Mouse (Mus musculus) midbrain, embryonic 14.5 days (tissue): ENCODE data around the gene Fam217b. TPM values are rescaled to one million over a fixed set of nuclear protein-coding genes. Genes with fewer than 3 reads are reported as not detected.

Experiments used
- ATAC-seq: fragments of 200-750 bp; cut with Nextera tagmentation; 2 replicates; pipeline ENCODE4 v1.8.0; 2017; ENCODE audit warnings: moderate number of reproducible peaks, moderate library complexity; ENCODE audit not compliant: low FRiP score, low TSS enrichment
- DNase-seq: peaks from one replicate; pipeline ENCODE4 v3.0.0-alpha.2; 2015
- H3K27ac ChIP-seq: fragments of 300-500 bp; sonication (generic); replicated peaks from 2 replicates; pipeline ENCODE4 v1.5.1; 2014; ENCODE audit warnings: mild to moderate bottlenecking, low read depth, low read length, moderate library complexity
- H3K27me3 ChIP-seq: fragments of 300-500 bp; sonication (generic); 2 replicates; pipeline ENCODE4 v1.6.1; 2014; ENCODE audit warnings: low read length, control low read depth, mixed read lengths; ENCODE audit not compliant: control insufficient read depth, insufficient read depth
- H3K36me3 ChIP-seq: fragments of 300-500 bp; sonication (generic); 2 replicates; pipeline ENCODE4 v1.6.1; 2014; ENCODE audit warnings: low read length, control low read depth; ENCODE audit not compliant: control insufficient read depth, insufficient read depth
- H3K4me1 ChIP-seq: fragments of 300-500 bp; sonication (generic); 2 replicates; pipeline ENCODE4 v1.6.1; 2014; ENCODE audit warnings: mild to moderate bottlenecking, antibody characterized with exemption, low read length, control low read depth; ENCODE audit not compliant: control insufficient read depth, insufficient read depth
- H3K4me2 ChIP-seq: fragments of 300-500 bp; sonication (generic); 2 replicates; pipeline ENCODE4 v1.6.1; 2014; ENCODE audit warnings: mild to moderate bottlenecking, low read length, moderate library complexity
- H3K4me3 ChIP-seq: fragments of 300-500 bp; sonication (generic); replicated peaks from 2 replicates; pipeline ENCODE4 v1.5.1; 2014; ENCODE audit warnings: low read depth, low read length
- H3K9ac ChIP-seq: fragments of 300-500 bp; sonication (generic); replicated peaks from 2 replicates; pipeline ENCODE4 v1.6.1; 2014; ENCODE audit warnings: mild to moderate bottlenecking, low read length, moderate library complexity
- H3K9me3 ChIP-seq: fragments of 300-500 bp; sonication (generic); 2 replicates; pipeline ENCODE4 v1.6.1; 2016; ENCODE audit warnings: low read length, control low read depth, mixed read lengths; ENCODE audit not compliant: control insufficient read depth
- WGBS: fragments of 180-500 bp; shearing (Covaris S2); extraction: QIAGEN DNeasy Blood & Tissue Kit; methylation state at CpG from one replicate; pipeline ENCODE4 v1.1.7; 2014; 5-methylcytosine and 5-hydroxymethylcytosine counted together
- polyA plus RNA-seq: library from polyadenylated mRNA; unstranded; fragments of >200 nt; fragmentation: Nextera tagmentation; extraction: Ambion mirVana; gene quantifications from 2 replicates; pipeline ENCODE4 v1.2.1, GENCODE M21; 2014

Fam217b gene
- polyA plus RNA-seq, 1 experiment from 2014 or later, result 11.3 TPM

- Histone ChIP-seq H3K9me3 (no peaks in the 10 kb centered on the region), H3K4me1 (peaks cover 11% of the 10 kb centered on the region), H3K4me3 (no peak overlapping the region), H3K27ac (no peak overlapping the region), H3K9ac (no peak overlapping the region), H3K27me3 (peaks cover 13% of the 10 kb centered on the region), H3K36me3 (no peaks in the 10 kb centered on the region), H3K4me2 (no peak overlapping the region)
- ATAC-seq (no peak), DNase-seq (no peak)
- 79% methylated on average over 13 of the region's 13 CpGs for WGBS
These were observed 2.1 kb downstream of the Fam217b start for GRCm38 (mm10) chr2:178416427-178416826.

DNA sequence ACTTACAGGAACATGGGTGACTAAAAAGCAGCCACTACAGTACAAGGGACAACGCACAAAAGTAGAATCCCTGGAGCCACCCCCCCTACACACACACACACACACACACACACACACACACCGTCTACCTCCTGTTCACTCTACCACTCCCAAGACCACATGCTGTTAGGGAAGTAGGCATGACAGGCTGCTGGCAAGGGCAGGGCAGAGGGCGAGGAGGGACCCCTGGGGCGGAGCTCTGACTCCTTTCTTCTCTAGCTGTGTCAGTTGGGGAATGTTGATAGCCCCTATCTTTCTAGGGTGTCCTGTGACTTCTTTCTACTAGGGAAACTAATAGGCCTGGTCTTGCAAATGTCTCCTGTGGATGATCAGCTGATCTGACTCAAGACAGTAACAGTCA, 2.6 kb downstream of the Fam217b start:
- Histone ChIP-seq H3K9ac (no peak overlapping the region), H3K9me3 (no peaks in the 10 kb centered on the region), H3K4me3 (no peak overlapping the region), H3K4me2 (no peak overlapping the region), H3K27me3 (peaks cover 13% of the 10 kb centered on the region), H3K4me1 (peaks cover 11% of the 10 kb centered on the region), H3K36me3 (no peaks in the 10 kb centered on the region), H3K27ac (no peak overlapping the region)
- no peak for DNase-seq
- WGBS, result 83% methylated on average over 4 of the region's 4 CpGs
- ATAC-seq, result no peak

- H3K27me3 ChIP-seq, result no peaks in the 10 kb centered on the region
- WGBS, result 85% methylated on average over 9 of the region's 9 CpGs
- ATAC-seq (no peak), DNase-seq (no peak)
- H3K4me1 ChIP-seq, result 0 out of 2 replicates have a peak, but pooled peaks cover 3% of the 10 kb centered on the region
- no peak overlapping the region for H3K27ac ChIP-seq
- H3K36me3 ChIP-seq, result no peaks in the 10 kb centered on the region
- H3K4me2 ChIP-seq, result no peak overlapping the region
- no peak overlapping the region for H3K4me3 ChIP-seq
- no peak overlapping the region for H3K9ac ChIP-seq
- no peaks in the 10 kb centered on the region for H3K9me3 ChIP-seq
These were observed 6.3 kb downstream of the Fam217b start for GRCm38 (mm10) chr2:178420576-178420975.

GRCm38 (mm10) chr2:178421603-178422002, 7.3 kb downstream of the Fam217b start:
- ATAC-seq (no peak; the same call in 1 of the 2 replicates), DNase-seq (peak; percentile 46)
- Histone ChIP-seq H3K4me3 (no peak overlapping the region), H3K27ac (peak overlapping the region; percentile 55; the same call in 1 of the 2 replicates), H3K36me3 (no peaks in the 10 kb centered on the region), H3K4me1 (0 out of 2 replicates have a peak, but pooled peaks cover 3% of the 10 kb centered on the region), H3K9me3 (no peaks in the 10 kb centered on the region), H3K4me2 (no peak overlapping the region), H3K9ac (no peak overlapping the region), H3K27me3 (no peaks in the 10 kb centered on the region)
- 41% methylated on average over 6 of the region's 6 CpGs for WGBS

DNA sequence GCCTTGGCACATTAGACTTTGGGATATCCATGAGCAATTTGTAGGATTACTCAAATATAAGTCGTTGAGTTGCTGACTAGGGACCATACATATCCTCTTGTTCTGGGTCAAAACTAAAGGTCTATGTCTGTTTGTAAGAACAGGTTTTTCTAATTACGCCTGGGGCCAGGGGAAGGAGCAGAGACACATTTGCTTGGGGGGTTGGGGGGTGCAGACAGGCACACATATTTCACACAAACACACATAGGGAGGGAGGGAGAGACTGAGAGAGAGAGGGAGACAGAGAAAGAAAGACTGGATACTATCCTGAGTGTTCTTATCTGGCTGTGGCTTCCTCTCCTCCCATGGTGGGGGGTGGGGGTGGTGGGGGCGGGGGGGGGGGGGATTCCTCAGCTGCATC, 7.9 kb downstream of the Fam217b start:
- Histone ChIP-seq H3K4me2 (no peak overlapping the region), H3K4me3 (no peak overlapping the region), H3K9me3 (no peaks in the 10 kb centered on the region), H3K9ac (0 out of 2 replicates have a peak overlapping the region, but pooled peaks have one; percentile 3), H3K4me1 (0 out of 2 replicates have a peak, but pooled peaks cover 3% of the 10 kb centered on the region), H3K27ac (peak overlapping the region; percentile 45; the same call in 1 of the 2 replicates), H3K36me3 (no peaks in the 10 kb centered on the region), H3K27me3 (no peaks in the 10 kb centered on the region)
- 35% methylated on average over 3 of the region's 3 CpGs for WGBS
- DNase-seq (peak; percentile 20), ATAC-seq (no peak)

DNA sequence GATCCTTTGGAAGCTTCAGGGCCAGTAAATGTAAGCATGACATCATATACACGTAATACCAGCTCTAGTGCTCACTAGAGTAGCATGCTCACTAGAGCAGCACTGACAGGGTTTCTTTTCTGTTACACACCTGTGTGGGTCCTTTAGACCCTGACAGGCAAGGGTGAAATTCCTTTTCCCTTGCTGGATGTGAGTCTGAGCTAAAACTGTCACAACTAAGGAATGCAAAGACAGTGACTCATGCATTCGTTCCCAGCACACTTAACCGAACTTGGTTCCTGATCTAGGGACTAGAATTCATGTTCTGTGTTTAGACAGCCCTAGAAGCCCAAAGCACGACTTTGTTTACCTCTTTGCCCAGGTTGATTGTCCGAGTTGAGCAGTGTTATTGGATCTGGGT, 8.9 kb downstream of the Fam217b start:
- ATAC-seq (no peak), DNase-seq (no peak)
- no peak overlapping the region for H3K9ac ChIP-seq
- WGBS, result 80% methylated on average over 5 of the region's 5 CpGs
- no peaks in the 10 kb centered on the region for H3K36me3 ChIP-seq
- H3K4me2 ChIP-seq, result no peak overlapping the region
- no peaks in the 10 kb centered on the region for H3K27me3 ChIP-seq
- no peaks in the 10 kb centered on the region for H3K9me3 ChIP-seq
- 0 out of 2 replicates have a peak, but pooled peaks cover 3% of the 10 kb centered on the region for H3K4me1 ChIP-seq
- 0 out of 2 replicates have a peak overlapping the region, but pooled peaks have one; percentile 45 for H3K27ac ChIP-seq
- no peak overlapping the region for H3K4me3 ChIP-seq

DNA sequence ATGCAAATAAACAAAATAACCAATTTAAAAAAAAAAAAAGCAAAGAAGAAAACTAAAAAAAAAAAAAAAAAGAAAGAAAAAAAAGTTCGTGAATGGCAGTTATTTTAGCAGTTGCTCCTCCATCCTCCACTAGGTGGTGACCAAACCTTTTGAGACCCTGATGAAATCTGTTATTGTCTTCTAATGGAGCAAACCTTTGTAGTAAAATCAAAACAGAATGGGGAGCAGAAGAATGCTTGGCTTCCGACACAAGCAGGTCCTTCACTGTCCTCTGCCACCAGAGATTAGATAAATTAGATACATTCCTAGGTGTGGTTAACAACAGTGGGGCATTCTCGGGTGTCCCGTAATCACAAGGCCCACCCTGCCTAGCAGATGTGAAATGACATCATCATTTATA, 11.9 kb downstream of the Fam217b start:
- Histone ChIP-seq H3K27ac (no peak overlapping the region), H3K27me3 (no peaks in the 10 kb centered on the region), H3K9ac (no peak overlapping the region), H3K9me3 (no peaks in the 10 kb centered on the region), H3K4me1 (0 out of 2 replicates have a peak, but pooled peaks cover 5% of the 10 kb centered on the region), H3K4me3 (no peak overlapping the region), H3K4me2 (no peak overlapping the region), H3K36me3 (no peaks in the 10 kb centered on the region)
- DNase-seq (peak; percentile 86), ATAC-seq (no peak)
- WGBS, result 50% methylated on average over 4 of the region's 4 CpGs

DNA sequence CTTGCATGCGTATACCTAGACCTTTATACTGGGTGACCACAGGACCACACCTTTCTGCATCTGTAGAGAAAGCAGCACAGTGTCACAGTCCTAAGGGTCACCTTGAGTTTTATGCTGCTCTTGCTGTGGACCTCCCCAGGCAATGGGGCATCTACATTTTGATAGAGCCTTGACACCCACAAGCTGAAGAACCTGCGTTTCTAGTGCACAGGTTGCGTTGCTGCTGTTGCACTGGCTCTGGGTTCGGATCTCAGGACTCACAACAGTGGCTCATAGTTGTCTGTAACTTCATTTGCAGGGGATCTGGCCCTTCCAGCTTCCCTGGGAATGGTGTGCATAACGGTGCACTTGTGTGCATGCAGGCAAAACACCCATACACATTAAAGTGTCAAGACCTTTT, 12.9 kb downstream of the Fam217b start:
- Histone ChIP-seq H3K4me3 (no peak overlapping the region), H3K27ac (no peak overlapping the region), H3K9me3 (no peaks in the 10 kb centered on the region), H3K4me2 (no peak overlapping the region), H3K36me3 (no peaks in the 10 kb centered on the region), H3K4me1 (0 out of 2 replicates have a peak, but pooled peaks cover 5% of the 10 kb centered on the region), H3K27me3 (no peaks in the 10 kb centered on the region), H3K9ac (no peak overlapping the region)
- no peak for ATAC-seq
- DNase-seq, result no peak
- WGBS, result 83% methylated on average over 5 of the region's 5 CpGs

DNA sequence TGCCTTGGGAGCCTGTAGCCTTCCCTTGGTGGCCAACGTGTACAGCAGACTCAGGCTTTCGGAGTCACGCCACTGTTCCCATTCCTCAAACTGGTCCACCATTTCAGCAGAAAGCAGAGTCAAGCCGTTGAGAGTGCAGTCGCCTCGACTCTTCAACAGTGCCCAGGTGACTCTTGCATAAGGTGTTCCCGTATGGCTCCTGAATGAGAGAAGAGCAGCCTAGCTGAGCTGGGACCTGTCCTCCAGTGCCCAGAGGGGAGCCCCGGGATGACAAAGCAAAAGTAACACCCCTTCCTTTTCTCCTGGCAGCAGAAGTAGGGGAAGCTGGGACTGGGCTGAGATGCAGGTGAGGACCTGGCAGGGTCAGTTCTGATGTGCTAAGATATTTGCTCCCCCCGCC, 13.9 kb downstream of the Fam217b start:
- ATAC-seq (no peak), DNase-seq (no peak)
- Histone ChIP-seq H3K4me2 (no peak overlapping the region), H3K9ac (no peak overlapping the region), H3K4me1 (0 out of 2 replicates have a peak, but pooled peaks cover 2% of the 10 kb centered on the region), H3K4me3 (no peak overlapping the region), H3K9me3 (no peaks in the 10 kb centered on the region), H3K27me3 (no peaks in the 10 kb centered on the region), H3K36me3 (no peaks in the 10 kb centered on the region), H3K27ac (no peak overlapping the region)
- 83% methylated on average over 9 of the region's 9 CpGs for WGBS
